ENCODE assay signal across 8 mouse cellular contexts in the genomic region with DNA sequence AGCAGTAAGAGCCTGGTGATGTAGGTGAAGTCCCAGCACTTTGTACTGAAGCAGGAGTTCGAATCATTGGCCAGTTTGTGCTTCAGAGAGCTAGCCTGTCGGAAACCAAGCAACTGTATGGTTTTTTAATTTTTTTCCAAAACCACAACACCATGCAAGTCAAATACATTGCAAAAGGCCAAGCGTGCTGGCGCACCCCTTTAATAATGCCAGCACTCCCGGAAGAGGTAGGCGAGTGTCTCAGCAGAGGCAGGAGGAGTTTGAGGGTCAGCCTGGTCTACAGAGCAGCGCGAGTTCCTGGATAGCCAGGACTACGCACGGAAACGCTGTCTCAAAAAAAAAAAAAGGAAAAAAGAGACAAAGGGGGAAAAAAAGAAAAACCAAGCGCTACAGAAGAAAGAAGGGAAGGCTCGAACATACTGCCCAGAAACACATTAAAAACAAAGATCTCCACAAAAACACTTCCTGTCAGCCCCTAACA. TPM values are rescaled to one million over a fixed set of nuclear protein-coding genes. Genes with fewer than 3 reads are reported as not detected.
A peak's percentile ranks its signal among the peaks of the same experiment; 100 is the strongest.
DNase-seq lines count a peak whose midpoint lies in the region; ATAC-seq and TF ChIP-seq lines count a peak whose summit lies in the region.

No protein-coding gene starts in this region.

- peak; percentile 38 for DNase-seq in kidney, postnatal 14 days
- peak; percentile 40 to 46 for DNase-seq in spleen, postnatal 36 days (ENCODE audit: low spot score in 2 of 2)
- DNase-seq in left cerebral cortex, adult 11 months (ENCODE audit: low spot score): no peak

- peaks cover 33% of the 10 kb centered on the region for H3K36me3 ChIP-seq in C2C12 (ENCODE audit: control insufficient read depth, insufficient read depth)
- H3K36me3 ChIP-seq in E14TG2a.4 (ENCODE audit: insufficient read depth, low read length): peaks cover 26% of the 10 kb centered on the region
- H3K36me3 ChIP-seq in heart, embryonic 15.5 days: peaks cover 5% of the 10 kb centered on the region; the same call in 1 of the 2 replicates
- peaks cover 15% of the 10 kb centered on the region for H3K36me3 ChIP-seq in megakaryocyte, embryonic 14.5 days (replicated peaks; ENCODE audit: low read length)

- TF ChIP-seq CTCF in C2C12 (IDR thresholded peaks at IDR 0.05; ENCODE audit: control insufficient read depth, insufficient read depth, insufficient read length) (no peak), E14TG2a.4 (conservative IDR thresholded peaks at IDR 0.05; ENCODE audit: low read length) (no peak)

- H3K9ac ChIP-seq in heart, embryonic 15.5 days: peak overlapping the region; percentile 52

- 9% methylated on average over 12 of the region's 13 CpGs for WGBS in heart, embryonic 15.5 days

- peaks cover 42% of the 10 kb centered on the region for H3K79me3 ChIP-seq in C2C12 (ENCODE audit: low read depth)

- no peaks in the 10 kb centered on the region for H3K9me3 ChIP-seq in E14TG2a.4 (ENCODE audit: low read length)
- H3K9me3 ChIP-seq in heart, embryonic 15.5 days (replicated peaks): no peaks in the 10 kb centered on the region
- no peaks in the 10 kb centered on the region for H3K9me3 ChIP-seq in megakaryocyte, embryonic 14.5 days

- ATAC-seq in common myeloid progenitor, adult 5-6 weeks (replicated peaks; ENCODE audit: low read depth, poor library complexity, severe bottlenecking): peak; percentile 62
- no peak for ATAC-seq in heart, embryonic 15.5 days (replicated peaks; ENCODE audit: insufficient number of reproducible peaks, insufficient read depth, low FRiP score, low read depth)

- peaks cover 47% of the 10 kb centered on the region for H3K79me2 ChIP-seq in C2C12 (ENCODE audit: control insufficient read depth, insufficient read depth)

- H3K4me3 ChIP-seq in C2C12 (ENCODE audit: insufficient read depth, poor library complexity, severe bottlenecking) (peak overlapping the region; percentile 98), E14TG2a.4 (replicated peaks; ENCODE audit: low read length) (peak overlapping the region; percentile 93)
- H3K4me3 ChIP-seq in heart, embryonic 15.5 days: peak overlapping the region; percentile 86
- H3K4me3 ChIP-seq in megakaryocyte, embryonic 14.5 days (replicated peaks): peak overlapping the region; percentile 97

- no peaks in the 10 kb centered on the region for H3K27me3 ChIP-seq in C2C12 (ENCODE audit: control insufficient read depth, insufficient read depth, insufficient read length)
- no peaks in the 10 kb centered on the region for H3K27me3 ChIP-seq in E14TG2a.4 (ENCODE audit: insufficient read depth, low read length)
- no peaks in the 10 kb centered on the region for H3K27me3 ChIP-seq in heart, embryonic 15.5 days
- H3K27me3 ChIP-seq in megakaryocyte, embryonic 14.5 days (replicated peaks): no peaks in the 10 kb centered on the region

- peak overlapping the region; percentile 91 for H3K27ac ChIP-seq in heart, embryonic 15.5 days

- peak overlapping the region; percentile 67 for H3K4me2 ChIP-seq in heart, embryonic 15.5 days

- peak overlapping the region; percentile 41 for H3ac ChIP-seq in C2C12 (ENCODE audit: control insufficient read depth, insufficient read length, low read depth)

- peaks cover 38% of the 10 kb centered on the region for H3K4me1 ChIP-seq in E14TG2a.4 (replicated peaks; ENCODE audit: low read depth, low read length)
- peaks cover 8% of the 10 kb centered on the region for H3K4me1 ChIP-seq in heart, embryonic 15.5 days (replicated peaks)
- H3K4me1 ChIP-seq in megakaryocyte, embryonic 14.5 days: peaks cover 47% of the 10 kb centered on the region

TF ChIP-seq in C2C12, 6 proteins besides CTCF, POLR2A, EP300 and RAD21:
- no peak for TF ChIP-seq MYOD1 (IDR thresholded peaks at IDR 0.05; ENCODE audit: control insufficient read depth, insufficient read length, low read depth)
- no peak for TF ChIP-seq CEBPB (IDR thresholded peaks at IDR 0.05; ENCODE audit: low read depth)
- TF ChIP-seq USF1 (IDR thresholded peaks at IDR 0.05; ENCODE audit: low read depth): no peak
- no peak for TF ChIP-seq FOSL1 (IDR thresholded peaks at IDR 0.05; ENCODE audit: insufficient read depth, low read length, poor library complexity, severe bottlenecking)
- TF ChIP-seq MAX (IDR thresholded peaks at IDR 0.05): no peak
- TF ChIP-seq MYOG (IDR thresholded peaks at IDR 0.05; ENCODE audit: control insufficient read depth, extremely low read depth, insufficient read length): no peak
TF ChIP-seq in C2C12: peak in this region for 0.

RNA-seq across cellular contexts. Expression of a gene that starts 0.3 kb away (rescaled TPM):
- polyA plus RNA-seq in C2C12 (2012; fragmentation: generic; extraction: Trizol): 44.7 TPM
- total RNA-seq in common myeloid progenitor, adult 5-6 weeks (2017): 696 and 720 TPM in 2 replicates
- 173 and 201 TPM in 2 replicates for polyA plus RNA-seq in heart, embryonic 15.5 days (2015; fragmentation: Nextera tagmentation; extraction: Ambion mirVana)
- polyA plus RNA-seq in megakaryocyte, embryonic 14.5 days (2012; ENCODE audit: insufficient read depth, low replicate concordance): 26.3 TPM in 1 of 2 replicates, not detected in the other

RNA-seq across cellular contexts. Expression of a gene that starts 24.4 kb away (rescaled TPM):
- polyA plus RNA-seq in C2C12 (2012; fragmentation: generic; extraction: Trizol): 9.0 TPM
- total RNA-seq in common myeloid progenitor, adult 5-6 weeks (2017): 48.1 and 48.3 TPM in 2 replicates
- polyA plus RNA-seq in heart, embryonic 15.5 days (2015; fragmentation: Nextera tagmentation; extraction: Ambion mirVana): 33.5 and 38.1 TPM in 2 replicates
- polyA plus RNA-seq in megakaryocyte, embryonic 14.5 days (2012; ENCODE audit: insufficient read depth, low replicate concordance): 62.5 and 68.5 TPM in 2 replicates

RNA-seq across cellular contexts. Expression of a gene that starts 36.0 kb away (rescaled TPM):
- polyA plus RNA-seq in C2C12 (2012; fragmentation: generic; extraction: Trizol): 6.3 TPM
- 55.6 and 56.1 TPM in 2 replicates for total RNA-seq in common myeloid progenitor, adult 5-6 weeks (2017)
- polyA plus RNA-seq in heart, embryonic 15.5 days (2015; fragmentation: Nextera tagmentation; extraction: Ambion mirVana): 9.1 and 11.8 TPM in 2 replicates
- polyA plus RNA-seq in megakaryocyte, embryonic 14.5 days (2012; ENCODE audit: insufficient read depth, low replicate concordance): 2.5 and 3.8 TPM in 2 replicates

RNA-seq across cellular contexts. Expression of a gene that starts 39.3 kb away (rescaled TPM):
- polyA plus RNA-seq in C2C12 (2012; fragmentation: generic; extraction: Trizol): 1.0 TPM
- 18.2 and 28.2 TPM in 2 replicates for total RNA-seq in common myeloid progenitor, adult 5-6 weeks (2017)
- polyA plus RNA-seq in heart, embryonic 15.5 days (2015; fragmentation: Nextera tagmentation; extraction: Ambion mirVana): 46.4 and 53.0 TPM in 2 replicates
- polyA plus RNA-seq in megakaryocyte, embryonic 14.5 days (2012; ENCODE audit: insufficient read depth, low replicate concordance): 0.20 and 3.8 TPM in 2 replicates
